Mouse (Mus musculus): Measurements from ENCODE around the gene Pum1. TPM values are rescaled to one million over a fixed set of nuclear protein-coding genes. Genes with fewer than 3 reads are reported as not detected.

The Pum1 gene
- polyA plus RNA-seq, 1 experiment = 58.1 TPM

DNA sequence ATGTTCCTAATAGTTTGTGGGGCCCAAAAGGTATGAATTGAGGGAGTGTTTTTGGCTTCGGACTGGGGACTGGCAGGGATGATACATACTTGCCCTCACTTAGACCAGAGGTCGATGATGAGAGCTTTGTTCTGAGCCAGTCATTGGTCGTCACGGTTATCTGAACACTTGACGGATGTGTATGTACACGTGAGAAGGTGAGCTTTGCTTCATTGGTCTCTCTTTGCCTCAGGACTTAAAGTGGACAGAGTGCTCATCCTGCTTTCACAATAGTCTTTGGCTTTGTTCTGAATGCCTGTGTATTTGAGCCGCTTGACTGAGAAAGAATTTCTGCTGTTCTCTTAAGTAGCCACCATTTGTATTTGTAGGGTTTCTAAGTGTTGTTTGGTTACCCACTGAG lies 86.4 kb downstream of the Pum1 start:
- no peak overlapping the region for H3K4me3 ChIP-seq (ENCODE audit: insufficient read depth, low read length)
- no peak for TF ChIP-seq POLR2A (IDR thresholded peaks at IDR 0.05; ENCODE audit: extremely low read depth, insufficient read depth, low read length)
- no peak for TF ChIP-seq CTCF (IDR thresholded peaks at IDR 0.05; ENCODE audit: extremely low read depth, insufficient read depth, low read length)
- peaks cover 22% of the 10 kb centered on the region for H3K4me1 ChIP-seq (ENCODE audit: control insufficient read depth, insufficient read depth, low read length)
- H3K27ac ChIP-seq (ENCODE audit: insufficient read depth, low read length) = no peak overlapping the region

DNA sequence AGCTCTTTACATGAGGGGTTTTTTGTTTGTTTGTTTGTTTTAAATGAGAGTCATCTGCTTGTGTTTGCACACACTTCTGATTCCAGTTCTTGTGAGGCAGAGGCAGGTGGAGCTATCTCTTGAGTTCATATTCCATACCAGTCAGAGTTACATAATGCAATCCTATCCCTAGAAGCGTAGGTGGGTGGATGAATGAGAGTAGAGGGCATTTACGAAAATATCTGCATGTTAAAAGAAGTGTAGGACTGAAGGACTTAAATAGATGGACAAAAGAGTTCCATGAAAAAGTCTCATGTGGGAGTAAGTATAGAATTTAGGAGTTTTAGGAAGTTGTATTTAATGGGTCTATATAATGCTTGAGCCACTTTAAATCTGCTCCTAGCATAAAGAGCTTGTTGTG lies 88.8 kb downstream of the Pum1 start:
- TF ChIP-seq POLR2A (IDR thresholded peaks at IDR 0.05; ENCODE audit: extremely low read depth, insufficient read depth, low read length) = no peak
- TF ChIP-seq CTCF (IDR thresholded peaks at IDR 0.05; ENCODE audit: extremely low read depth, insufficient read depth, low read length) = no peak
- no peak overlapping the region for H3K4me3 ChIP-seq (ENCODE audit: insufficient read depth, low read length)

GRCm38 (mm10) chr4:130752591-130752990 lies 89.5 kb downstream of the Pum1 start:
- no peak overlapping the region for H3K4me3 ChIP-seq (ENCODE audit: insufficient read depth, low read length)
- no peak for TF ChIP-seq POLR2A (IDR thresholded peaks at IDR 0.05; ENCODE audit: extremely low read depth, insufficient read depth, low read length)
- TF ChIP-seq CTCF (IDR thresholded peaks at IDR 0.05; ENCODE audit: extremely low read depth, insufficient read depth, low read length) = no peak
- peaks cover 19% of the 10 kb centered on the region for H3K4me1 ChIP-seq (ENCODE audit: control insufficient read depth, insufficient read depth, low read length)
- H3K27ac ChIP-seq (ENCODE audit: insufficient read depth, low read length) = peak overlapping the region; percentile 43; the same call in 1 of the 2 replicates

More for the DNA sequence above, 88.8 kb downstream of the Pum1 start:
- Histone ChIP-seq H3K4me1 (ENCODE audit: control insufficient read depth, insufficient read depth, low read length) (peaks cover 17% of the 10 kb centered on the region), H3K27ac (ENCODE audit: insufficient read depth, low read length) (no peak overlapping the region)

- Histone ChIP-seq H3K4me1 (ENCODE audit: control insufficient read depth, insufficient read depth, low read length) (peaks cover 19% of the 10 kb centered on the region), H3K27ac (ENCODE audit: insufficient read depth, low read length) (0 out of 2 replicates have a peak overlapping the region, but pooled peaks have one; percentile 66), H3K4me3 (ENCODE audit: insufficient read depth, low read length) (no peak overlapping the region)
- TF ChIP-seq POLR2A (IDR thresholded peaks at IDR 0.05; ENCODE audit: extremely low read depth, insufficient read depth, low read length) (no peak), CTCF (IDR thresholded peaks at IDR 0.05; ENCODE audit: extremely low read depth, insufficient read depth, low read length) (no peak)
Observed at GRCm38 (mm10) chr4:130753755-130754154, 90.6 kb downstream of the Pum1 start.

GRCm38 (mm10) chr4:130754776-130755175 lies 91.7 kb downstream of the Pum1 start:
- TF ChIP-seq POLR2A (IDR thresholded peaks at IDR 0.05; ENCODE audit: extremely low read depth, insufficient read depth, low read length) (no peak), CTCF (IDR thresholded peaks at IDR 0.05; ENCODE audit: extremely low read depth, insufficient read depth, low read length) (no peak)
- Histone ChIP-seq H3K27ac (ENCODE audit: insufficient read depth, low read length) (peak overlapping the region; percentile 14; the same call in 1 of the 2 replicates), H3K4me3 (ENCODE audit: insufficient read depth, low read length) (no peak overlapping the region), H3K4me1 (ENCODE audit: control insufficient read depth, insufficient read depth, low read length) (peaks cover 22% of the 10 kb centered on the region)

DNA sequence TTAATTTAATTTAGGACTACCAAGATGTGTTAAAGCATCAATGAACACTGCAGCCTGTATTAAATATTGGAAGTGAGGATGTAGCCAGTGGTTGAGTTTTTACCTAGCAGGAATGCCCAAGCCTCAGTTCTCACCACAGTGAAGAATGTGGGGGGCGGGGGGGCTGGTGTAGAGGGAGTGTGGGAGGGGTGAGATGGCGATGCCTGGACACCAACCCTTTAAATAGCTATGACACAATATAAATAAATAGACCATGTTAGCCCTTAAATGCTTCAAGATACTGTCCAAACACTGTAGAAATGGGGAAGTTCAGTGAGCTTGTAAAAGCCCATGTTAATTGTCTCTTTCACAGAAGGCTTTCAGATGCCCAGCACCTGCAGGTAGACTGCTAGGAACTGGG lies 96.8 kb downstream of the Pum1 start:
- TF ChIP-seq CTCF (IDR thresholded peaks at IDR 0.05; ENCODE audit: extremely low read depth, insufficient read depth, low read length) (no peak), POLR2A (IDR thresholded peaks at IDR 0.05; ENCODE audit: extremely low read depth, insufficient read depth, low read length) (no peak)
- H3K4me3 ChIP-seq (ENCODE audit: insufficient read depth, low read length) = no peak overlapping the region
- peaks cover 16% of the 10 kb centered on the region for H3K4me1 ChIP-seq (ENCODE audit: control insufficient read depth, insufficient read depth, low read length)
- H3K27ac ChIP-seq (ENCODE audit: insufficient read depth, low read length) = no peak overlapping the region

GRCm38 (mm10) chr4:130761809-130762208 lies 98.7 kb downstream of the Pum1 start:
- no peak for TF ChIP-seq CTCF (IDR thresholded peaks at IDR 0.05; ENCODE audit: extremely low read depth, insufficient read depth, low read length)
- no peak overlapping the region for H3K27ac ChIP-seq (ENCODE audit: insufficient read depth, low read length)
- H3K4me1 ChIP-seq (ENCODE audit: control insufficient read depth, insufficient read depth, low read length) = peaks cover 12% of the 10 kb centered on the region
- no peak overlapping the region for H3K4me3 ChIP-seq (ENCODE audit: insufficient read depth, low read length)

- H3K4me3 ChIP-seq (ENCODE audit: insufficient read depth, low read length) = no peak overlapping the region
- peaks cover 6% of the 10 kb centered on the region for H3K4me1 ChIP-seq (ENCODE audit: control insufficient read depth, insufficient read depth, low read length)
- no peak overlapping the region for H3K27ac ChIP-seq (ENCODE audit: insufficient read depth, low read length)
- TF ChIP-seq CTCF (IDR thresholded peaks at IDR 0.05; ENCODE audit: extremely low read depth, insufficient read depth, low read length) = no peak
- no peak for TF ChIP-seq POLR2A (IDR thresholded peaks at IDR 0.05; ENCODE audit: extremely low read depth, insufficient read depth, low read length)
Observed at GRCm38 (mm10) chr4:130765399-130766160, 102.5 kb downstream of the Pum1 start.

DNA sequence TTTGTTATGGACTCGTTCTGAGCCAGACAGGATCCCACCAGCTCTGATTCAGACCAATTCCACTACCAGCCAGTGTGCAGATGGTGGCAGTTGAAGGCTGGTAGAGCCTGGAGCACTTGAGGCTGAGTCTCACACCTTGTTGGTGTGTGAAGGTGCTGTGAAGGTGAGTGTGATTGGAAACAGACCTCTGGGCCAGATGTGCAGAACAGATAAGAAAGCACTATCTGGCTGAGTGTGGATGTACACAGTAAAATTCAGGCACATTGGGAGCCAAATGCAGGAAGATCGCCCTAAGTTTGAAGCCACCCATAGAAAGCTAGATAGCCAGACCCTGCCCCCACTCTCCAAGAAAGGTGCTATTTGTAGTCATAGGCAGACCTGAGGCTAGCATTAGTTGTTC lies 103.3 kb downstream of the Pum1 start:
- no peak overlapping the region for H3K27ac ChIP-seq (ENCODE audit: insufficient read depth, low read length)
- H3K4me3 ChIP-seq (ENCODE audit: insufficient read depth, low read length) = no peak overlapping the region
- no peak for TF ChIP-seq CTCF (IDR thresholded peaks at IDR 0.05; ENCODE audit: extremely low read depth, insufficient read depth, low read length)
- no peak for TF ChIP-seq POLR2A (IDR thresholded peaks at IDR 0.05; ENCODE audit: extremely low read depth, insufficient read depth, low read length)
- peaks cover 4% of the 10 kb centered on the region; the same call in 1 of the 2 replicates for H3K4me1 ChIP-seq (ENCODE audit: control insufficient read depth, insufficient read depth, low read length)

- Histone ChIP-seq H3K4me1 (ENCODE audit: control insufficient read depth, insufficient read depth, low read length) (peaks cover 2% of the 10 kb centered on the region; the same call in 1 of the 2 replicates), H3K27ac (ENCODE audit: insufficient read depth, low read length) (no peak overlapping the region), H3K4me3 (ENCODE audit: insufficient read depth, low read length) (no peak overlapping the region)
- TF ChIP-seq POLR2A (IDR thresholded peaks at IDR 0.05; ENCODE audit: extremely low read depth, insufficient read depth, low read length) = no peak
- no peak for TF ChIP-seq CTCF (IDR thresholded peaks at IDR 0.05; ENCODE audit: extremely low read depth, insufficient read depth, low read length)
Observed at GRCm38 (mm10) chr4:130766926-130767325, 103.8 kb downstream of the Pum1 start.
